Mouse (Mus musculus) heart, adult 2 months (tissue): ENCODE data around the gene Serpina10.

ENCODE experiments used
- CTCF ChIP-seq: fragments of 200-600 bp; IDR thresholded peaks from 2 replicates; pipeline ENCODE4 v1.8.1; 2022; ENCODE audit warnings: antibody characterized with exemption, mild to moderate bottlenecking, moderate library complexity
- POLR2A ChIP-seq: fragments of 200-500 bp; IDR thresholded peaks from 2 replicates; pipeline ENCODE4 v1.6.1; 2011; ENCODE audit warnings: mild to moderate bottlenecking, low read depth, low read length, control low read depth; ENCODE audit not compliant: insufficient read depth

DNA sequence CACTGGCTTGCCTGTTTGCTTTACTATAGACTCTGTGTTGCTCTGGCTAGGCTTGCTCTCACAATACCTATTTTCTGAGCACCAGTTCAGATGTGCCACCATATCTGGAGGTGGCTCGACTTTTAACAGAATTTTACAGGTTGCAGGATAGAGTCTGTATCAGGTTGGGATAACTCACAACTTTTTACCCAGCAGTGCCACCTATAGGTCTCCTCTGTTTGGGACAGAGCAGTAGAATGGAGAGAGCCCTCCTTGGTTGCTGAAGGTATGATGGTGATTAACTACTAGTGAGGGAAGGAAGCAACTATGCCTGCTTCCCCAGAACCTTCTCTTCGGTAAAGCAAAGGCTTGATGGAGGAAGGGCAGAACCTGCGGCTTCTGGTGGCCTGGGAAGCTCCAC is 64.1 kb downstream of the Serpina10 start:
- TF ChIP-seq CTCF: peak; percentile 41
- no peak for TF ChIP-seq POLR2A
